Mouse (Mus musculus): ENCODE measurements around the gene Ramp1.

Gene Ramp1

DNA sequence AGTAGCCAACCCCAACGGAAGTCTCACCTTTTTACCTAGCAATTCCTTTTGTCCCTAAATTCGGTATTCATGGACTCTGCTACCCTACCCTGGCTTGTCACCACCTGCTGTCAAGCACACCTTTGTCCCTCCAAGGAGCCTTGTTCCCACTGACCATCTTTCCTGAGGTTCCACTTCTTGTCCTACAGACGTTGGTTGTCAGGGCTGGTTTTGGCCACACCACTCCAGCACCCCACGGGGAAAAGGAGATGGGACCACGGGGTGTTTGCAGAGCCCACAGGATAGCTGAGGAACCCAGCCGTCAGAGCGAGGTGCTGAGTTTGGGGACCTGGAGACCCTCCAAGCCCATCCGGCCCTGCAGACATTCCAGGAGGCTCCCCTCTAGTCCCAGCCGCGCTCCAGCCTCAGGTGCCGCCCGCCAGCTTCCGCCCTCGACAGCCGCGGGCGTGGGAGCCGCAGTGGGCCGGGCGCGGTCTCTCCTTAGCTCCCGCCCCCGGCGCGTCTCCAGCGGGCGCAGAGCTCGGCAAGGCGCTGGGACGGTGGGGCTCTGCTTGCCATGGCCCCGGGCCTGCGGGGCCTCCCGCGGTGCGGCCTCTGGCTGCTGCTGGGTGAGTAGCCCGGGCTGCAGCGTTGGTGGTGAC is at the start of gene Ramp1:
TSS of gene Ramp1 (plus strand) at position 290 of the 641 bp plus-strand sequence.
- peak; percentile 79 for DNase-seq (ENCODE audit: low read depth, low spot score)

DNA sequence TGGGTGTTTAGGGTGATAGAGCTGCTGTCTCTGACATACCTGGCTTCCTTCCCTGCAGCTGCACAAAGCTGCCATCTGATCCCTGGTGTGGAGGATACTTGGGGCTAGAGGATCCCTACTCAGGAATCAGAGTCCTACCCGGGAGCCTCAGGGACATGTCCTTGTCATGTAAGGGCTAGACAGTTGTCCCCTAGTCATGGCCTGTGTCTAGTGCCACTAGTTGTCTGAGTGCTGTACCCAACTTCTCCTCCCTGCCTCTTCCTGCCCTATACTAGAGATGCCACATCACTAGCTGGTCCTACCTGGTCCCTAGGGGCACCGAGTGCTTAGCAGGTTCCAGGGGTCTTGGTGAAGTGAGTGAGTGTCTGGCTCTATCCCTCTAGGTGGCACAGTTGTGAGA is 42.6 kb upstream of the Ramp1 start:
- no peak for DNase-seq (ENCODE audit: low read depth, low spot score)

DNA sequence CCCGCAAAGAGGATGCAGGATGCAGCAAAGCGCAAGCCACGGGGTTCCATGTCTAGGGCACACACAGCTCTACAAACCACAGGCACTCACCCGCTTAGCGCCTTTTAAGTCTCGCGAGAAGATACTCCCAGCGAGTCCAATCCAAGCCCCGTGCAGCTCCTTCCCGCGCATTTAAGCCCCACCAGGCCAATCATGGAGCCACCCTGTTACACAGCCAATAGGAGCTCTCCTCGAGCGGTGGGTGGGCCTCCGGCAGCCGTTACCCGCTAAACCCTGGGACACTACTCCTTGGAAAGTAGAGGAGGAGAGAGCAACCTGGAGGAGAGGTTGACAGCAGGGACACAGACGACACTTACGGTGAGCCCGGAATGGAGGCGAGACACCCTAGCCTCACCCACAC is 34.8 kb upstream of the Ramp1 start, which contains the start of gene Rbm44:
TSS of gene Rbm44 (plus strand) at position 277 of the 400 bp plus-strand sequence.
- DNase-seq (ENCODE audit: low read depth, low spot score): peak; percentile 57

DNA sequence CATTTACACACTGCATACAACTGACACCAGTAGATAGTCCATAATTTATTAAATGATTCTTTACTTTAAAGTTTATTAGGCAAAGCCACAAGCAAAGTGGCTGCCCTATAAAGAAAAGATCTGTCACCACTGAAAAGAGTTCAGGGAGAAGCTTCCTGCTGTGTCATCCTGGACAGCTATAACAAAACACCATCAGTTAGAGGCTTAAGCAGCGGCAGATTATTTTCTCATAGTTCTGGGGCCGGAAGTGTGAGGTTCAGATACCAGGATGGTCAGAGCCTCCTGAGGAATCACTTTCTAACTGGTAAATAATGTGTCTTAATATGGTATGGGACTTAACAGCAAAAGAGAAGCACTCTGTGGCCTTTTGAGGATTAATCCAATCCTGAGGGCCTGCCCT is 28.1 kb upstream of the Ramp1 start:
- DNase-seq (ENCODE audit: low read depth, low spot score): no peak

DNA sequence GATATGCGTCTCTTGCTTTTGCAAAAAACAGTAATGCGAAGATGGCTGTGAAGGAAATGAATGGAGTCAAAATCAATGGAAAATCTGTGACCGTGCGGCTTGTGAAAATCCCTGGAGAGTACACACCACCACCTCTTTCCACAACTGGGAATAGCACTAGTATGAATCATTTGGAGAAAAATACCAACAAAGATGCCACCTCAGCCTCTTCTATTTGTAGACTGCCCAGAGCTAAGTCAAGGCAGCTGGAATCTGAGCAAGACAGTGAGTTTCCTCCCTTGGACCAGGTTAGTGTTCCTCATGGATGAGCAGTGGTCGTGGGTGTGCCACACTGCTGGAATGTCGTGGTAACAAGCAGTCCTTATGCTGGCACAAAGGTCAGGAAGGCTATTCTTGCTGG is 12.8 kb upstream of the Ramp1 start:
- DNase-seq (ENCODE audit: low read depth, low spot score): no peak

DNA sequence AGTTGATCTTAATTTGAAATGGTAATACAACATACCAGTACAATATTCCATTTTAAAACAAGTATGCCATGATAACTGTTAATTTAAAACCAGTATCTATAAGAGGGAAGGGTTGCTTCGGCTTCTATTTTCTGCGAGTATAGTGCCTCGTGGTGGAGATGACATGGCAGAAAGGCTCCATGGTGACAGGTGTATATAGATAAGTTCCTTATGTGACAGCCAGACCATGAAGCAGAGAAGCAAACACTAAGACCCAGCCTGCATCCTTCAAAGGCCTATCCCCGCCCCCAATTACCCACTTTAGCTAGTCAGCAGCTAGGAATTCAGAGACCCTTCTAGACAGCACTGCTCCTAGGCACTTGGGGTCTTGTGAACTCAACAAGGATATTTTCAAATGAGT is 10.5 kb upstream of the Ramp1 start:
- no peak for DNase-seq (ENCODE audit: low read depth, low spot score)

DNA sequence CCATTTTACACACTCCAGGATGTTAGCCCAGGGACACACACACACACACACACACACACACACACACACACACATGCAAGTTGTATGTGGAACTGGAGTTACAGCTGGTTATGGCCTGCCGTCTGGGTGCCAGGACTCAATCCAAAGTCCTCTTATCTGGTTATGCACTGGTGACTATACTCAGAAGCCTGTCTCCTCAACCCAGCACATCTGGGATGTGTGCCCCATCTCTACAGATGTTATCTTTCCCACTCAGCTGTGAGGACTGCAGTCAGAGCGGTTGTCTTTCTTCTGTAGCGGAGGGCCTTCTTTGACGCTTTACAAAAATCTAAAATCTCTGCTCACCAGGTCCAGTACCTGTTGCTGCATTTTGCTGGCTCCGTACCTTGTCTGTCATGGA is 4.8 kb upstream of the Ramp1 start:
- DNase-seq (ENCODE audit: low read depth, low spot score): no peak

DNA sequence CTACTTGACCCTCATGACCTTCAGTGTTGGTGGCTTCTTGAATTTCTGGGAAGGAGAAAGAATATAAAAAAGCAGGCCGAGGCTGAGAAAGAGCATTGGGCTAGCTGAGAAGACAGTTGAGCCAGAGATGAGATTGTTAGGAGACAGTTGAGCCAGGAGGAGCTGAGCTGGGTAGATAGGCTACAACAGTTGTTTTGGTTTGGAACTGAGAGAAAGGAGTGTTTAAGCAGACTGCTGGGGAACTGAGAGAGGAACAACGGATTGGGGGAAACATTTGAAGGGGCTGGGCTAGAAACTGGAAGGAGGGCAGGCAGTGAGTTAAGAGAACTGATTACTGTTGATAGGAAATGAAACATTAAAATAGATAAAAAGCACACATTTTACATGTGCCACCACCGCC is 3.6 kb upstream of the Ramp1 start:
- no peak for DNase-seq (ENCODE audit: low read depth, low spot score)

DNA sequence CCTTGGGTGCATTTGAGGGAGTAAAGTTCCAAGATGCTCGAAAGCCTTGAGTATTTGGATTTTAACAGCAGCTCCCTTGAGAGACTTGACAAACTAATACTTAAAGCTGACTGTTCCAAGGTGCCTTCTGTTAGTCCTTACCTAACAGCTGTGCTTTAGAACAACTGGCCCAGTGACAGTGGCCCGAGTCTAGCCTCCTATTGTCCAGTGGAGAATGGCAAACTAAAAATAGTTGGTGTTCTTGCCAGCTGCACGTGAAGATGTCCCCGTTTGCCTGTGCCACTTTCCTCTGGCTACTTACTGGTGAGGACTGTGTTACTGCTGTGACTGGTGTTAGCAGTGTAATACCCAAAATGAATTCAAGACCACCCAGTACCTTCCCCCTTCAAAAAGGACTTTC is 2.8 kb upstream of the Ramp1 start:
- DNase-seq (ENCODE audit: low read depth, low spot score): no peak

DNA sequence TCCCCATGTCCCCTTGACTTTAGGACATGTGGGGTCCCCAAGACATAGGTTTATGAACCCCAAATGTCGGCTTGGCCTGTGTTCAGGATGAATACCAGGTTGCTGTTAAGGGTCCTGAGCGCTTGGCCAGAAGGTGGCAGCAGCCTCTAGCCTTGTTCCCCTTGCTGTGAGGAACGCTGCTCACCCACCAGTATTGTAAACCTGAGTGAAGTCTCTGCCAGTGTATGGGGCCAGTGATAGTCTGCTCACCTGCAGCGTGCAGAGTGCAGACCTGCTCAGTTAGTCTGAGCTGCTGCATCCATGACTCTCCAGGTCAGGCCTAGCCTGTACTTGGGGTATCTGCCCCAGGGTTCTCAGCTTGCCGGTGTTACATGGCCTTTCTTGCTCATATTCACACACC is 536 bp upstream of the Ramp1 start:
- peak; percentile 92 for DNase-seq (ENCODE audit: low read depth, low spot score)

DNA sequence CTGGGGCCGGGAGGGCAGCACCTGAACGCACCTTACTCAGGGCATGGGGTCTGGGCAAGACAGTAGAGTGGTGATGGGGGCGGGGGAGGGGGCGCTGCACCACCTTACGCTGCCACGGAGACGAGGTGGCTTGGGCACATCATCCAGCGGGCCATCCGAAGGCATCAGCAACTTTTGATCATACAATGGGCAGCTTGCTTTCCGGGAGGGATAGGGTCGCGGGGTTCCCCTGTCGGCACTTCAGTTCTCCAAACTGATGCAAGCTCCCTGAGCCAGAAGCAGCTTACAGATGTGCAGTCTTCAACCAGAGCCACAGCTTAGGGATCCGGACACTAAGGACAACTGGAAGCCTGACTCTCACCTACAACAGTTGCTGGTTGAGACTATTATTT is 548 bp downstream of the Ramp1 start:
- DNase-seq (ENCODE audit: low read depth, low spot score): no peak

DNA sequence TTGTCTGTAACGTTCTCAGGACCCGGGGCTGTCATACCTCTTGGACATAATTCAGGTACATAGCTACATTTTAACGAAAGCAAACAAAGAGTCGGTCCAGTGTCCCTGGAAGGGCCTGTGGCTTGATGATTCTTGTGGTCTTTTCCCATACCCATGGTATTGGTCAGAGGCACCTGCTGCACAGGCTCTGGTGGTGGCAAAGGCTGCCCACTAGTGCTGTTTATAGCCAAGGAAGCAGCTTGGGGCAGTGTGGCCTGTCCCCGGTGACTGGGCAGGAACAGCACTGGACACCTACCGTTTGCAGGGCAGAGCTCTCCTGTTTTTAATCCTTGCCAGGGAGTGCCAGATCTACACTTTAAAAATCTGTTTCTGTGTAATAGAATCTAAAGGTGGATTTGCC is 1.1 kb downstream of the Ramp1 start:
- no peak for DNase-seq (ENCODE audit: low read depth, low spot score)

DNA sequence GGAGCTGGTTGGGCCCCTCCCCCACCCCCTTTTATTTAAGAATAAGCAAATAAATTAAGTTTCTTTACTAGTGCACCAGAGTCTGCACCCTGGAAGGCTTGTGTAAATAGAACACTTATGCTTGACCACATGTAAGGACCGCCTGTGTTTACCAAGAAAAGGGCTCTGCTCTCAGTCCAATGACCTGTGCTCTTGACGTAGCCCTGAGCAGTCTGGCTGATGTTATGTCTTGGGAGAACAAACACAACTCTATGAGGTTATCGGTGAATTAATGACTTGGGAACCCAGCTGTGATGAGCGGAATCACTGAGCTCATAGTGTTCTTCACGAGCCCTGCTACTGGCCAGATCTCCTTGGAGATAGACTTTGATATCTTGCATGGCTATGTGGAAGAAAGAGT is 1.6 kb downstream of the Ramp1 start:
- no peak for DNase-seq (ENCODE audit: low read depth, low spot score)

DNA sequence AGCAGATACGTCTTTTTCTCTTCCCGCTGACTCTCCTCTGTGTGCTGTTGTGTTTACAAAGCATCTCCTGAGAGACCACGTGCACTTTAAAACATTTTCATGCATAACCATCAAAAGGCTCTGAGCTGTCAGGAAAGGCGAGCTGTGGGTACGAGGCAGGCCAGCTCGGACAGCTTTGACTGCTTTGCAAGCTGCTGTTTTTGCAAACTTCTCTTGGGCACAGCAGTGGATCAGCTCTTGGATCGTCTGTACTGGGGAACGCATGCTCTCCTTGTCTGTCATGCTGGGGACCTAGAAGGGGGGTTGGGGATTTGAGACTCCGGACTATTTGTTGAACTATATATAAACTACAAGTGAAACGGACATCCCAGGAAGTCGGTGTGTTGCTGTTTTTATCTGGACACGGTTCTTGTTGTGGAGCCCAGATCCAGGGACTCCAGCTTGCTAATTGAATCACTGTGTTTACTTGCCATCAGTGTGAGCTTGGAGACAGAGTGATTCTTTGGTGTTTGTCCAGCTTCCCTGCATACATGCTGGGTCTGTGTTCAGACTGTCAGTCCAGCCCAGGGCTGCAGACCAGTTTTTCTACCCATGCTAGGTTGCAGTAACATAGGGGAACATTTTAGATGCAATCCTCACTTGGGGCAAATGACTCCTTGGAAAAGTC is 2.3 kb downstream of the Ramp1 start:
- DNase-seq (ENCODE audit: low read depth, low spot score): no peak

DNA sequence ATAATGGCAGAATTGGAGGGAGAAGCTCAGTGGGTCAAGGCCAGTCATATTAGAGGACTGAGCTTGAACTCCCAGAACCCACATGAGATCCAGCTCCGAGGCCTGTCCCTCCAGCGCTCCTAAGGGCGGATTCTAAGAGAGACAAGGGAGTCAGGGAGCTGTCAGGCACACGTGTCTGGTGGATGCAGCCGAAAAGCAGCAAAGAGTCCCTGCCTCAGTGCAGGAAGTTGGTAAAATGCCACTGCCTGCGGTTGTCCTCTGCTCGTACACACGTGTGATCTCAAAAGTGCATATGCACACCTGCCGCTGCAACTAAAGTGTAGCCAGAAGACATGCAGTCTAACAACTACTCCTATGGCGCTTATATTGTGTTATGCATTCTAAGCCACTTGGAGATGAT is 3.7 kb downstream of the Ramp1 start:
- peak; percentile 74 for DNase-seq (ENCODE audit: low read depth, low spot score)

DNA sequence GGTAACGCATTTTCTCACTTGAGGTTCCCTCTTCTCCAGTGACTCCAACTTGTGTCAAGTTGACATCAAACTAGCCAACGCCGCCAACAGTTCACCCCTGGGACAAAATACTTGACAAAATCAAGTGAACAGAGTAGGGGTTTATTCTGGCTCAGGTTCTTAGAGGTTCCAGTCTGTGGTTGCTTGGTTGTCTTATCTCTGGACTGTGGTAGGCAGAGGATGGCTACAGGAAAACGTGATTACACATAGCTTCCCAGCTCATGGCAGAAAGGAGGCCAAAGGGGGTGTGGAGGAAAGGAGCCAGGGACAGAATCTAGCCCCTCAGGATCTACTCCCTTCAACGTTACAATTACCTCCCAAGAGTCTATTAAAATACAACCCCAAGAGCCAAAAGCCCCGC is 7.1 kb downstream of the Ramp1 start:
- DNase-seq (ENCODE audit: low read depth, low spot score): no peak

DNA sequence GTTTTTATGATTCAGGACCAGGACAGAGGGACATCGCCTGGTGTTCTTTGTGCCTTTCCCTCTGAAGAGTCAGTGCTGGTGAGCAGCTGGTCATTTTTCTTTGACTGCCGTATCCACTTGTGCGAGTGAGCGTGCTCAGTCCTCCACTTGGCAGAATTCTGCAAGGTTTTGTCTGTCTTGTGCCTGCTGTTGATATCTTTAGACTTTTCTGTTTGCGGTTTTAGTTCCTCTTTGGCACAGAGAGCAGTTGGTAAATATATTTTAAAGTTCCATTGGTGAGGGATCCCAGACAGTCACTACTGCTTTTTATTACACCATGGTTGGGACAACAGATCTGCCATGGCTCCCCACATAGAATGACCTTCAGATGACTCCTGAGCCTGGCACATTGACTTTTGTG is 7.7 kb downstream of the Ramp1 start:
- no peak for DNase-seq (ENCODE audit: low read depth, low spot score)

DNA sequence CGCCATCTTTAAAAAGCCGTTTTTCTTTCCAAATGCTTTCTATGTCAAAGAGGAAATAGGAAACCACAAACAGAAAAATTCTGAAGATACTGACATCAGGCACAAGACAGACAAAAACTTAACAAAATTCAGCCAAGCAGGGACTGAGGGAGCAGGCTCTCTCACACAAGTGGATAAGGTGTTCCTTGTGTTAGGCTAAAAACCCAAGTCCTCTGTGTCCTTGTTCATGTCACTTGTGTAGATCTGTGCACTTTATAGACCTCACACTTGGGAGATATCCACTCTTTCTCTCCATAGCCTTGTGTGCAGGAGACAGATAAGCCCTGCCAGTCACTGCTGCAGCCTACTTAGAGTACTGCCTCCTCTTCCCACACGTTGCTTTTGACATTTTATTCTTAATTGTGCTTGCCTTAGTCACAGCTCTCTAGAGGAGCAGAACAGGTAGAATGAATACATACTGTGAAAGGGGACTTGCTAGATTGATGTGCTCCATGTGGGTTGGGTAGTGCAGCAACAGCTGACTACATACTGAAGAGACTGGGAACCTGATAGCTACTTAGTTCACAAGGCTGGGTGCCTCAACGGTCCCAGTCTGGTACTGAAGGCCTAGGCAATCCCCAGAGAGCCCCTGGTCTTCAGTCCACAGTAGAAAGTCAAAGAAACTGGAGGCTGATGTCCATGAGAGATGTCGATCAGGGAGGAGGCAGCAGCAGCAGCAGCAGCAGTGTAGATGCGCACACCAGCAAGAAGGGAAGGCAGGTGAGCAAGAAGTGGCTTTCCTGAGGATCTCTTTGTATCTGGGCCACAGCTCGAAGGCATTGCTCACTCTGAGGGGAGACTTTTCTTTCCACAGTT is 8.4 kb downstream of the Ramp1 start:
- DNase-seq (ENCODE audit: low read depth, low spot score): peak; percentile 34

DNA sequence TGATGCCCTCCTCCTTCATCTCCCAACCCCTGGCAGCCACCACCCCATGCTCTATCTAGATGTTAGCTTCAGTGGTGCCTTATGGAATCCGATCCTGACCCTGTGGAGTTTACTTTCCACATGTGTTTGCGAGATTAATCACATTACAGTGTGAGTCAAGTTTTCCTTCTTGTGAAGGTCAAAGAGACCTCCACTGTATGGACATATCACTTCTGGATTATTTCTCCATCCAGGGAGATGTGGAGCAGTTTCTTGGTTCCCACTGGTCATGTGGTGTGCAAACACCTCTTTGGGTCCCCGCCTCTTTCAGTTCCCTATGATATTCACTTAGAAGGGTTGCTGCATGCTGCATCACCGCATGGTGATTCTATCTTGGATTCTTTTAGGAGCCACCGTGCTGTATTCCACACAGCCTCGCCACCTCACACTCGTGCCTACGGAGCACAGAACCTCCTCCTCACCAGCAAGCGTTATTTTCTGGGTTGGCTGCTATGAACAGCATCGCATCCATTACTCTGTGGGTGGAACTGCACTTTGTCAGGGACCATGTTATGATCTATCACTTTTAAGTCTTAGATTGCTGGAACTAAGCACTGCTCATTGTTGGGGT is 9.3 kb downstream of the Ramp1 start:
- no peak for DNase-seq (ENCODE audit: low read depth, low spot score)

DNA sequence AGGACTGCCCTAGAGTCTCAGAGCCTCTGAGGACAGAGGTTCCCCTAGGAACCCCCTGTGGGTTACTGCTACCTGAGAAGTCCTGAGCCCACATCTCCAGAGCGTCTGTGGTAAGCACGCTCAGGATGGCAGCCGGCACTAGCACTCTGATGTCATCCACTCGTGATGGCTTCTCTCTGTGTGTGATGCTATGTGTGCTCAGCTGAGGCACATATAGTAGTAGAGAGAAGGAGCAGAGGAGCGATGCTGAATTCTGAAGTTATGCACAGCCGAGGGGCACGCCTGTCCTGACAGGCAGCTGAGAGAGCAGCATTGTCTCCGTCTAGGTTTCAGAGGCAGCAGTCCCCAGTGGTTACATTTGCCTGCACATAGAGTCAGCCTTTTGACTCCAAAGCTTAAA is 12.6 kb downstream of the Ramp1 start:
- peak; percentile 54 for DNase-seq (ENCODE audit: low read depth, low spot score)

DNA sequence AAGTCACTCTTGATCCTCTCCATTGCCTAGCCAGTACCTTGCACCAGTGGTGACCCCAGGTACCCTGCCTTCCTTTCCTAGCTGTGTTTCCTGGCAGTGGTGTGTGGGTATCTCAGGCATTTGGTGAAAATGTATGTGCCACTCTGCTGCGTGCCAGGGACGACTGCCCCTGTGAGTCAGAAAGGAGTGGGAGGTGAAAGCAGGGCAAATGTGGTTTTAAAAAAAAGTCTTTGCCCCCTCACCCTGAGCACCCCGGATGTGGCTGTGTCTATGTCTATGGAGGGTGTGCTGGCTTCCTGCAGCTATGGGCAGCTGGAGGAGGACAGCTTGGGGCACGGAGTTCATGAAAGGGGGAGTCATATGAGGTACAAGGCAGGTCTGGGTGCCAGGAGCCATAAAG is 13.6 kb downstream of the Ramp1 start:
- DNase-seq (ENCODE audit: low read depth, low spot score): peak; percentile 76

DNA sequence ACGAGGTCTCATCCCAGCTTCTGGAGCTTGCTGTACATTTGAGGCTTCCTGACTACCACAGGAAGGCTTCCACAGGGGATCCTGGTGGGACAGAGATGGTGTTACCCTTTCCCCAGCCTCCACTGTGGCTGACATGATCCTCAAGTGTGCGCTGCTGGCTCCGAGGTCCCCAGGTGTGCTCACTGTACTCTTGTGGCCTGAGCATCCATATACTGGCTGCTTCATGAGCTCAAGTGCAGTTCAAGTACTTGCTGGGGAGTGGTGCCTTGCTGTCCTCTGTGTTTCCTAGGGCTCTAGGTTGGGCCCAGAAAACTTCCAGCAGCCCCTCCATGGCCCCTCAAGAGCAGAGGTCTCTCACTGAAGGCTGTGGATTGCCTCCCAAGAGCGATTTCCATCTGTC is 14.1 kb downstream of the Ramp1 start:
- peak; percentile 31 for DNase-seq (ENCODE audit: low read depth, low spot score)
